Mouse (Mus musculus) heart, adult 8-10 months (tissue): ENCODE measurements around the gene Sema6c. TPM values are rescaled to one million over a fixed set of nuclear protein-coding genes. Genes with fewer than 3 reads are reported as not detected.

ENCODE experiments used
- microRNA-seq: library from miRNA; unstranded; fragments of <30 nt; microRNA quantifications from one replicate; pipeline ENCODE4 v1.2.0, GENCODE M21; 2022
- total RNA-seq, 4 experiments: library from RNA; stranded (reverse); gene quantifications; 2 replicates each; pipeline ENCODE4 v1.2.4; 2022

Sema6c gene
- total RNA-seq, 4 experiments from 2014 or later = 2.6 to 8.1 (median 5.5) TPM

Small RNA genes lying within 50 kb of the gene (microRNA-seq; reads per million reads assigned to microRNA genes)
- not detected for gene Mir8099-1

Other genes with a start within 250 kb of the Sema6c start
- 100 to 1,000 TPM; 118 to 153 (median 121) TPM for gene Selenbp1, start 227.4 kb upstream of the Sema6c start, total RNA-seq
- gene Rfx5, start 206.4 kb upstream of the Sema6c start, total RNA-seq = 10 to 100 TPM in 2 of 4 experiments, 1 to 10 TPM in 2; 5.8 to 14.5 (median 8.7) TPM
- 10 to 100 TPM; 26.4 to 29.4 (median 28.3) TPM for gene Pi4kb, start 185.7 kb upstream of the Sema6c start, total RNA-seq
- gene Zfp687, start 145.0 kb upstream of the Sema6c start, total RNA-seq = 10 to 100 TPM in 3 of 4 experiments, 1 to 10 TPM in 1; 10.0 to 16.2 (median 12.6) TPM
- 100 to 1,000 TPM; 124 to 149 (median 127) TPM for gene Psmd4, start 117.8 kb upstream of the Sema6c start, total RNA-seq
- gene Pip5k1a, start 53.5 kb upstream of the Sema6c start, total RNA-seq = 10 to 100 TPM; 15.4 to 17.4 (median 16.5) TPM
- 10 to 100 TPM; 27.9 to 35.3 (median 32.0) TPM for gene Vps72, start 49.4 kb upstream of the Sema6c start, total RNA-seq
- 10 to 100 TPM; 35.7 to 43.4 (median 39.0) TPM for gene Tmod4, start 36.0 kb upstream of the Sema6c start, total RNA-seq
- 10 to 100 TPM; 29.0 to 39.4 (median 33.2) TPM for gene Scnm1, start 26.4 kb upstream of the Sema6c start, total RNA-seq
- 1 to 10 TPM; 4.8 to 5.4 (median 5.0) TPM for gene Lysmd1, start 26.4 kb upstream of the Sema6c start, total RNA-seq
- 1 to 10 TPM in 3 of 4 experiments, under 1 TPM in 1; 0.62 to 1.9 (median 1.5) TPM for gene Tnfaip8l2, start 18.1 kb upstream of the Sema6c start, total RNA-seq
- gene Gabpb2, start 57.5 kb downstream of the Sema6c start, total RNA-seq = 10 to 100 TPM; 12.2 to 13.9 (median 13.2) TPM
- gene Cdc42se1, start 68.3 kb downstream of the Sema6c start, total RNA-seq = 10 to 100 TPM; 17.0 to 22.8 (median 20.4) TPM
- 10 to 100 TPM in 2 of 4 experiments, 1 to 10 TPM in 2; 5.5 to 11.3 (median 9.5) TPM for gene Mllt11, start 71.7 kb downstream of the Sema6c start, total RNA-seq
- not detected for gene Gm128, start 81.1 kb downstream of the Sema6c start, total RNA-seq
- not detected for gene Bnipl, start 90.7 kb downstream of the Sema6c start, total RNA-seq
- gene Mindy1, start 120.9 kb downstream of the Sema6c start, total RNA-seq = 10 to 100 TPM; 19.5 to 23.8 (median 21.3) TPM
- gene Prune1, start 121.6 kb downstream of the Sema6c start, total RNA-seq = 10 to 100 TPM; 26.3 to 27.9 (median 27.2) TPM
- 1 to 10 TPM in 1 of 4 experiments, under 1 TPM in 2, not detected in 1; 0.52 to 1.5 (median 0.66) TPM for gene Anxa9, start 146.7 kb downstream of the Sema6c start, total RNA-seq
- gene Cers2, start 154.3 kb downstream of the Sema6c start, total RNA-seq = 10 to 100 TPM; 30.6 to 35.5 (median 33.4) TPM
- gene Setdb1, start 196.7 kb downstream of the Sema6c start, total RNA-seq = 10 to 100 TPM; 10.1 to 12.0 (median 10.4) TPM
- gene 4930558C23Rik, start 242.4 kb downstream of the Sema6c start, total RNA-seq = not detected